Mouse (Mus musculus): ENCODE measurements around the gene Lhcgr.

Lhcgr gene

GRCm38 (mm10) chr17:88703112-88703511 lies 88.7 kb downstream of the Lhcgr start:
- no peak for DNase-seq

GRCm38 (mm10) chr17:88702345-88702744 lies 89.4 kb downstream of the Lhcgr start:
- DNase-seq = no peak

- no peak for DNase-seq
Measured at GRCm38 (mm10) chr17:88700901-88701300, 90.9 kb downstream of the Lhcgr start.

- no peak for DNase-seq
Measured at GRCm38 (mm10) chr17:88696656-88697333, 95.0 kb downstream of the Lhcgr start.

- DNase-seq = no peak
Measured at GRCm38 (mm10) chr17:88688226-88688625, 103.6 kb downstream of the Lhcgr start.

- no peak for DNase-seq
Measured at GRCm38 (mm10) chr17:88675310-88676309, 116.2 kb downstream of the Lhcgr start.

GRCm38 (mm10) chr17:88670800-88671199 lies 121.0 kb downstream of the Lhcgr start:
- DNase-seq = no peak

GRCm38 (mm10) chr17:88669921-88670320 lies 121.9 kb downstream of the Lhcgr start:
- DNase-seq = no peak

- DNase-seq = peak; percentile 47 to 63
Measured at GRCm38 (mm10) chr17:88668452-88668851, 123.3 kb downstream of the Lhcgr start, which contains the start of gene Gtf2a1l. Gene Gtf2a1l, plus strand, starts transcription at chr17:88668660.

Data from thymus, postnatal 36 days (tissue).